Mouse (Mus musculus): ENCODE data around the gene Mapkap1.

- TF ChIP-seq EP300 (IDR thresholded peaks at IDR 0.05), result no peak
- no peak for TF ChIP-seq CTCF (IDR thresholded peaks at IDR 0.05)
Observed at GRCm38 (mm10) chr2:34370725-34371440, 35.7 kb upstream of the Mapkap1 start.

All from lung, postnatal 0 days (tissue).